Mouse (Mus musculus): ENCODE data around the gene Olfr120.
"Not testable (repeated sequence)": the region's sequence is repeated elsewhere in the genome, so short reads cannot be mapped to it uniquely, and the experiment has no call there.

Olfr120 gene

GRCm38 (mm10) chr17:37721508-37721907 is at the start of gene Olfr120:
Gene Olfr120, plus strand, starts transcription at chr17:37721808.
- no peak for DNase-seq (ENCODE audit: low read depth, low spot score)

GRCm38 (mm10) chr17:37696264-37696663 is 25.3 kb upstream of the Olfr120 start, which contains the start of gene Olfr119:
Gene Olfr119, plus strand, starts transcription at chr17:37696564.
- DNase-seq (ENCODE audit: low read depth, low spot score) = not testable (repeated sequence)

- DNase-seq (ENCODE audit: low read depth, low spot score) = no peak
These were observed 16.5 kb downstream of the Olfr120 start for GRCm38 (mm10) chr17:37738070-37738469.

GRCm38 (mm10) chr17:37768307-37768706 is 46.7 kb downstream of the Olfr120 start, which contains the start of gene Olfr122:
Gene Olfr122, plus strand, starts transcription at chr17:37768607.
- DNase-seq (ENCODE audit: low read depth, low spot score) = no peak
